Mouse (Mus musculus) heart, embryonic 16.5 days (tissue): ENCODE results near the gene Ttc5. TPM values are rescaled to one million over a fixed set of nuclear protein-coding genes. Genes with fewer than 3 reads are reported as not detected.
A peak's percentile ranks its signal among the peaks of the same experiment; 100 is the strongest.

Experiments
- ATAC-seq: fragments of 200-750 bp; cut with Nextera tagmentation; replicated peaks from 2 replicates; pipeline ENCODE4 v1.8.0; 2017; ENCODE audit warnings: moderate number of reproducible peaks; ENCODE audit not compliant: insufficient read depth, low FRiP score; ENCODE audit errors: extremely low read depth
- H3K27ac ChIP-seq: fragments of 300-500 bp; sonication (generic); 2 replicates; pipeline ENCODE4 v1.5.1; 2014; ENCODE audit warnings: mild to moderate bottlenecking, low read length, control low read depth, moderate library complexity
- H3K27me3 ChIP-seq: fragments of 300-500 bp; sonication (generic); 2 replicates; pipeline ENCODE4 v1.6.1; 2014; ENCODE audit warnings: low read length, mixed read lengths; ENCODE audit not compliant: control insufficient read depth, insufficient read depth
- H3K36me3 ChIP-seq: fragments of 300-500 bp; sonication (generic); 2 replicates; pipeline ENCODE4 v1.6.1; 2014; ENCODE audit not compliant: control insufficient read depth, insufficient read depth
- H3K4me1 ChIP-seq: fragments of 300-500 bp; sonication (generic); 2 replicates; pipeline ENCODE4 v1.6.1; 2014; ENCODE audit warnings: low read length, mixed read lengths; ENCODE audit not compliant: control insufficient read depth, insufficient read depth
- H3K4me2 ChIP-seq: fragments of 300-500 bp; sonication (generic); 2 replicates; pipeline ENCODE4 v1.6.1; 2014; ENCODE audit warnings: low read depth, mild to moderate bottlenecking, control low read depth, low read length
- H3K4me3 ChIP-seq: fragments of 300-500 bp; sonication (generic); 2 replicates; pipeline ENCODE4 v1.5.1; 2014; ENCODE audit warnings: mild to moderate bottlenecking, control low read depth, low read length
- H3K9ac ChIP-seq: fragments of 300-500 bp; sonication (generic); 2 replicates; pipeline ENCODE4 v1.6.1; 2014; ENCODE audit warnings: low read length, control low read depth
- H3K9me3 ChIP-seq: fragments of 300-500 bp; sonication (generic); replicated peaks from 2 replicates; pipeline ENCODE4 v1.6.1; 2016; ENCODE audit warnings: low read length; ENCODE audit not compliant: control insufficient read depth
- WGBS: fragments of 180-500 bp; shearing (Covaris S2); extraction: QIAGEN DNeasy Blood & Tissue Kit; methylation state at CpG from one replicate; pipeline ENCODE4 v1.1.7; 2014; 5-methylcytosine and 5-hydroxymethylcytosine counted together
- polyA plus RNA-seq: library from polyadenylated mRNA; unstranded; fragments of >200 nt; fragmentation: Nextera tagmentation; extraction: Ambion mirVana; gene quantifications from 2 replicates; pipeline ENCODE4 v1.2.1, GENCODE M21; 2015

The Ttc5 gene
- polyA plus RNA-seq, 1 experiment from 2014 or later, result 46.1 TPM

- H3K9me3 ChIP-seq, result no peaks in the 10 kb centered on the region
- no peak overlapping the region for H3K4me3 ChIP-seq
- no peaks in the 10 kb centered on the region for H3K27me3 ChIP-seq
- no peak for ATAC-seq
- 9% methylated on average over 2 of the region's 2 CpGs for WGBS
- no peak overlapping the region for H3K9ac ChIP-seq
- H3K4me2 ChIP-seq, result no peak overlapping the region
- H3K4me1 ChIP-seq, result peaks cover 4% of the 10 kb centered on the region
- H3K36me3 ChIP-seq, result no peaks in the 10 kb centered on the region
- no peak overlapping the region for H3K27ac ChIP-seq
Observed at GRCm38 (mm10) chr14:50788157-50788556, 2.8 kb upstream of the Ttc5 start.

GRCm38 (mm10) chr14:50784391-50785250 is 698 bp downstream of the Ttc5 start:
- peak overlapping the region; percentile 78 for H3K9ac ChIP-seq
- 21% methylated on average over 16 of the region's 16 CpGs for WGBS
- peaks cover 4% of the 10 kb centered on the region for H3K4me1 ChIP-seq
- peaks cover 18% of the 10 kb centered on the region for H3K36me3 ChIP-seq
- H3K27me3 ChIP-seq, result no peaks in the 10 kb centered on the region
- peak overlapping the region; percentile 56 for H3K4me2 ChIP-seq
- H3K27ac ChIP-seq, result peak overlapping the region; percentile 70; the same call in 1 of the 2 replicates
- peak overlapping the region; percentile 75 for H3K4me3 ChIP-seq
- no peak for ATAC-seq
- no peaks in the 10 kb centered on the region for H3K9me3 ChIP-seq

- H3K4me2 ChIP-seq, result no peak overlapping the region
- H3K36me3 ChIP-seq, result peaks cover 26% of the 10 kb centered on the region
- H3K27me3 ChIP-seq, result no peaks in the 10 kb centered on the region
- H3K4me1 ChIP-seq, result peaks cover 4% of the 10 kb centered on the region
- H3K9ac ChIP-seq, result no peak overlapping the region
- no peak overlapping the region for H3K27ac ChIP-seq
- ATAC-seq, result no peak
- H3K4me3 ChIP-seq, result no peak overlapping the region
- H3K9me3 ChIP-seq, result no peaks in the 10 kb centered on the region
- 88% methylated on average over 3 of the region's 3 CpGs for WGBS
Observed at GRCm38 (mm10) chr14:50782166-50782565, 3.2 kb downstream of the Ttc5 start.

GRCm38 (mm10) chr14:50771342-50771741 is 14.0 kb downstream of the Ttc5 start:
- ATAC-seq, result no peak
- Histone ChIP-seq H3K4me1 (no peaks in the 10 kb centered on the region), H3K9ac (no peak overlapping the region), H3K9me3 (no peaks in the 10 kb centered on the region), H3K27me3 (no peaks in the 10 kb centered on the region), H3K36me3 (peaks cover 58% of the 10 kb centered on the region), H3K4me2 (no peak overlapping the region), H3K27ac (no peak overlapping the region), H3K4me3 (no peak overlapping the region)
- WGBS, result 86% methylated on average over 2 of the region's 2 CpGs

- 86% methylated on average over 6 of the region's 6 CpGs for WGBS
- H3K27ac ChIP-seq, result no peak overlapping the region
- no peaks in the 10 kb centered on the region for H3K9me3 ChIP-seq
- no peaks in the 10 kb centered on the region for H3K4me1 ChIP-seq
- no peak overlapping the region for H3K4me2 ChIP-seq
- no peak overlapping the region for H3K4me3 ChIP-seq
- no peak overlapping the region for H3K9ac ChIP-seq
- no peaks in the 10 kb centered on the region for H3K27me3 ChIP-seq
- peaks cover 36% of the 10 kb centered on the region for H3K36me3 ChIP-seq
- no peak for ATAC-seq
Observed at GRCm38 (mm10) chr14:50765736-50766135, 19.6 kb downstream of the Ttc5 start.

GRCm38 (mm10) chr14:50758416-50759085 is 26.8 kb downstream of the Ttc5 start:
- 73% methylated on average over 5 of the region's 5 CpGs for WGBS
- no peak for ATAC-seq
- Histone ChIP-seq H3K27me3 (no peaks in the 10 kb centered on the region), H3K9me3 (no peaks in the 10 kb centered on the region), H3K36me3 (no peaks in the 10 kb centered on the region), H3K4me2 (no peak overlapping the region), H3K27ac (no peak overlapping the region), H3K9ac (no peak overlapping the region), H3K4me1 (no peaks in the 10 kb centered on the region), H3K4me3 (no peak overlapping the region)

GRCm38 (mm10) chr14:50744994-50745393 is 40.3 kb downstream of the Ttc5 start, which contains the start of gene Olfr749:
Gene Olfr749 (minus strand): TSS chr14:50745094.
- H3K4me1 ChIP-seq, result no peaks in the 10 kb centered on the region
- no peak within 1 kb of the TSS for H3K9ac ChIP-seq
- no peak for ATAC-seq
- no peaks in the 10 kb centered on the region for H3K9me3 ChIP-seq
- no peak within 1 kb of the TSS for H3K4me2 ChIP-seq
- no peak within 1 kb of the TSS for H3K4me3 ChIP-seq
- no peaks in the 10 kb centered on the region for H3K36me3 ChIP-seq
- H3K27ac ChIP-seq, result no peak within 1 kb of the TSS
- no peaks in the 10 kb centered on the region for H3K27me3 ChIP-seq

- H3K4me3 ChIP-seq, result no peak overlapping the region
- H3K27me3 ChIP-seq, result no peaks in the 10 kb centered on the region
- WGBS, result 54% methylated on average over 2 of the region's 2 CpGs
- no peaks in the 10 kb centered on the region for H3K4me1 ChIP-seq
- no peak overlapping the region for H3K4me2 ChIP-seq
- no peak overlapping the region for H3K27ac ChIP-seq
- ATAC-seq, result no peak
- no peaks in the 10 kb centered on the region for H3K9me3 ChIP-seq
- H3K36me3 ChIP-seq, result no peaks in the 10 kb centered on the region
- H3K9ac ChIP-seq, result no peak overlapping the region
Observed at GRCm38 (mm10) chr14:50741584-50741983, 43.7 kb downstream of the Ttc5 start.

GRCm38 (mm10) chr14:50740334-50740733 is 45.0 kb downstream of the Ttc5 start:
- no peak for ATAC-seq
- Histone ChIP-seq H3K4me2 (no peak overlapping the region), H3K36me3 (no peaks in the 10 kb centered on the region), H3K27ac (no peak overlapping the region), H3K9ac (no peak overlapping the region), H3K9me3 (no peaks in the 10 kb centered on the region), H3K27me3 (no peaks in the 10 kb centered on the region), H3K4me3 (no peak overlapping the region), H3K4me1 (no peaks in the 10 kb centered on the region)
- WGBS, result 67% methylated on average over 2 of the region's 2 CpGs
